Mouse (Mus musculus) adrenal gland, postnatal 25 days (tissue): ENCODE results near the gene Fgd3. TPM values are rescaled to one million over a fixed set of nuclear protein-coding genes. Genes with fewer than 3 reads are reported as not detected.

Experiments
- DNase-seq: peaks from one replicate; pipeline ENCODE4 v3.0.0; 2021; ENCODE audit warnings: mixed read lengths
- total RNA-seq: library from RNA; stranded (reverse); gene quantifications from 2 replicates; pipeline ENCODE4 v1.2.3, GENCODE M21; 2021

Gene Fgd3
- total RNA-seq, 1 experiment from 2014 or later, result 1.5 TPM

- no peak for DNase-seq
These were observed 105.0 kb downstream of the Fgd3 start for GRCm38 (mm10) chr13:49215128-49215503.

- DNase-seq, result no peak
These were observed 105.7 kb downstream of the Fgd3 start for GRCm38 (mm10) chr13:49214454-49214853.

GRCm38 (mm10) chr13:49213531-49213932 is 106.6 kb downstream of the Fgd3 start:
- DNase-seq, result peak; percentile 77

- no peak for DNase-seq
These were observed 107.2 kb downstream of the Fgd3 start for GRCm38 (mm10) chr13:49212711-49213500.

Other genes with a start within 250 kb of the Fgd3 start
- gene Wnk2, start 172.3 kb downstream of the Fgd3 start, total RNA-seq, result 2.4 and 4.2 TPM in 2 replicates
- 47.6 and 55.2 TPM in 2 replicates for gene Ninj1, start 132.8 kb downstream of the Fgd3 start, total RNA-seq
- gene Card19, start 104.3 kb downstream of the Fgd3 start, total RNA-seq, result 52.0 and 60.3 TPM in 2 replicates
- 0.43 and 0.95 TPM in 2 replicates for gene Susd3, start 71.6 kb downstream of the Fgd3 start, total RNA-seq
- gene Bicd2, start 21.3 kb upstream of the Fgd3 start, total RNA-seq, result 43.7 and 45.2 TPM in 2 replicates
- gene Ippk, start 100.9 kb upstream of the Fgd3 start, total RNA-seq, result 24.1 and 27.7 TPM in 2 replicates
- gene Tes3-ps, start 173.0 kb upstream of the Fgd3 start, total RNA-seq, result 1.5 and 2.1 TPM in 2 replicates
- 3.9 and 5.5 TPM in 2 replicates for gene Ecm2, start 184.5 kb upstream of the Fgd3 start, total RNA-seq
- gene Aspn, start 224.1 kb upstream of the Fgd3 start, total RNA-seq, result 2.8 and 3.3 TPM in 2 replicates